Mouse (Mus musculus): ENCODE measurements at regions not wholly inside any gene's neighbourhood (a gene's known extent, or its start where the extent isn't known, plus 50 kb on each side); places are given as distances from the start of the nearest gene placed in this dataset.

DNA sequence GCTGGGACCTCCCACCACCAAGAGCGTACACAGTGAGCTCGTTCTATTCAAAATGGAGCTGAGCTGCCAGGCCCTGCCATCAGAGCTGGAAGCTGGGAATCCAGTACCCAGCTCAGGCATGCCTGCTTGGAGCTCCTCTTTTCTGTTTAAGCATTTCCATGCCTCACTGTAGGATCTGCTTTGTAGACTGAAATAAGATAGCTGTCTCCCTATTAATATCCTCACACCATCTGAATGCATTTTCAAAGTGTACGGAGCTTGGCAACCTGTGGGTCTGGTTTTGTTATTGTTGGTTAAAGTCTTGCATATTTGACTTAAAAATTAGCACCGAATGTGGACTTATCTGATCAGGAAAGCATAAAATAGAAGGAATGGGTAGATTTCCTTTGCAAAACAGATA is 177.9 kb upstream of the Six2 start:
- TF ChIP-seq CTCF (IDR thresholded peaks at IDR 0.05; ENCODE audit: low read depth) = no peak
- no peak for TF ChIP-seq EP300 (IDR thresholded peaks at IDR 0.05; ENCODE audit: low read depth)
